Mouse (Mus musculus) adrenal gland, postnatal 10 days (tissue): ENCODE data around the gene Cyp4x1. TPM values are rescaled to one million over a fixed set of nuclear protein-coding genes. Genes with fewer than 3 reads are reported as not detected.

Experiments
- DNase-seq: peaks from one replicate; pipeline ENCODE4 v3.0.0; 2021; ENCODE audit warnings: mixed read lengths
- total RNA-seq, 2 experiments: library from RNA; stranded (reverse); gene quantifications; 2 replicates each; pipeline ENCODE4 v1.2.3; 2021

The Cyp4x1 gene
- total RNA-seq, 2 experiments from 2014 or later: 0.18 to 0.39 TPM

GRCm38 (mm10) chr4:115056921-115057673 lies 77.0 kb downstream of the Cyp4x1 start:
- peak; percentile 33 for DNase-seq

GRCm38 (mm10) chr4:115056371-115056920 lies 77.6 kb downstream of the Cyp4x1 start, which contains the start of gene Tal1:
Gene Tal1, plus strand, starts transcription at chr4:115056426.
- DNase-seq: peak; percentile 55

Other genes with a start within 250 kb of the Cyp4x1 start
- 1 to 10 TPM; 1.5 to 1.6 TPM for gene Foxd2, start 225.4 kb downstream of the Cyp4x1 start, total RNA-seq
- not detected for gene Foxe3, start 208.3 kb downstream of the Cyp4x1 start, total RNA-seq
- 10 to 100 TPM; 86.6 to 94.9 TPM for gene Cmpk1, start 147.0 kb downstream of the Cyp4x1 start, total RNA-seq
- gene Stil, start 134.1 kb downstream of the Cyp4x1 start, total RNA-seq: 1 to 10 TPM; 2.6 to 4.1 TPM
- gene Tal1, start 77.9 kb downstream of the Cyp4x1 start, total RNA-seq: 1 to 10 TPM; 5.4 to 7.7 TPM
- gene Pdzk1ip1, start 45.6 kb downstream of the Cyp4x1 start, total RNA-seq: 1 to 10 TPM in 1 of 2 experiments, under 1 TPM in 1; 0.99 to 1.9 TPM
- gene Cyp4a29, start 107.8 kb upstream of the Cyp4x1 start, total RNA-seq: not detected
- not detected for gene Cyp4a12a, start 164.8 kb upstream of the Cyp4x1 start, total RNA-seq